Mouse (Mus musculus): ENCODE results near the gene Cd207.
"Not testable (repeated sequence)": the region's sequence is repeated elsewhere in the genome, so short reads cannot be mapped to it uniquely, and the experiment has no call there.

Cd207 gene

DNA sequence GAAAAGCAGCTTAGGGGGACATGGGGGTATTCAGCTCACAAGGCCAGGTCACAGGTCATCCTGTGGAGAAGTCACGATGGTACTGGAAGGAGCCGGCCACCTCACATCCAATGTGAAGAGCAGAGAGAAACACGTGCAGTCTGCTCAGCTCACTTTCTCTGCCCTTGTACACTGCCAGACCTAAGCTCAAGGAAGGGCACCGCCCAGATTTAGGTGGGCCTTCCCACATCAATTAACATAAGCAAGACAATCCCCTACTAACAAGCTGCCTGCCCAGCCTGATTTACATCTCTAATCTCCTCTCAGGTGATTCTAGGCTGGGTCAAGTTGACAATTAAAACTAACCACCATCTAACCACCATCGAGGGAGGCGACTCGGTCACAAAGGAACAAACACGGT, 20.3 kb upstream of the Cd207 start:
- DNase-seq (ENCODE audit: low read depth, low spot score) = no peak

DNA sequence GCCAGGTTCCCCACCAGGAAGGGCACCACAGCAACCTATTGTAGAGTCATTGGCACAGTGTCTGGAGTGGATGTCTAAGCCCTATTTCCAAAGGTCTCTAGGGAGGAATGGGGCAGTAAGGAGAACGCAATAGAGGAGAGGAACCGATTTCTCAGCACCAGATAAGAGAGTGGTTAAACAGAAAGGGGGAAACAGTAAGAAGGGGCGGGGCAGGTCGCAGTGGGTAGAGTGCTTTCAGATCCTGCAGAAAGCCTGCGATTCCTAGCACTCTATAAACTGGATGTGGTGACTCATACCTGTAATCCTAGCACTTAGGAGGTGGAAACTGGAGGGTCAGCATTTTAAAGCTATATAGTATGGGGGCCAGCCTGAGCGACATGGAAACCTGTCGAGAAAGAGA, 19.0 kb upstream of the Cd207 start:
- no peak for DNase-seq (ENCODE audit: low read depth, low spot score)

GRCm38 (mm10) chr6:83695731-83696130, 18.1 kb upstream of the Cd207 start:
- no peak for DNase-seq (ENCODE audit: low read depth, low spot score)

- no peak for DNase-seq (ENCODE audit: low read depth, low spot score)
Measured at GRCm38 (mm10) chr6:83693835-83694234, 16.2 kb upstream of the Cd207 start.

GRCm38 (mm10) chr6:83692962-83693361, 15.3 kb upstream of the Cd207 start:
- no peak for DNase-seq (ENCODE audit: low read depth, low spot score)

- DNase-seq (ENCODE audit: low read depth, low spot score) = no peak
Measured at GRCm38 (mm10) chr6:83690936-83691335, 13.3 kb upstream of the Cd207 start.

GRCm38 (mm10) chr6:83690277-83690676, 12.6 kb upstream of the Cd207 start:
- DNase-seq (ENCODE audit: low read depth, low spot score) = no peak

DNA sequence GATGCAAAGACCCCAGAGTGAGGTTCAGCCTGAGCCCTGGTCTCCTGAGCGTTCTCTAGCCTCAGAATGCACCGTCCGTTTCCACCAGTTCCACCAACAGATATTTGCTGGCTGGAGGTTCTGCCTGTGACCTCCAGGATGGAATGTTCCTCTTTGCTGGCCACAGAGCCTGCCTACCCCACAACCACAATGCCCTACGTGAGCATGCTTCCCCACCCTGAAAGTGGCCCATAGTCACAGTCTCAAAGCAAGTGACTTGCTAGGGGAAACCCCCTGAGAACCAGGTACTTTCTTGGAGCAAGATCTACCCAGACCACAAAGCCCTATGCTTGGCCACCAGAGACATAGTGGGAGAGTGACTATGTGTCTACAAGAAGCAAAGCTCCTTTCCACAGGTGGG, 11.7 kb upstream of the Cd207 start:
- DNase-seq (ENCODE audit: low read depth, low spot score) = no peak

DNA sequence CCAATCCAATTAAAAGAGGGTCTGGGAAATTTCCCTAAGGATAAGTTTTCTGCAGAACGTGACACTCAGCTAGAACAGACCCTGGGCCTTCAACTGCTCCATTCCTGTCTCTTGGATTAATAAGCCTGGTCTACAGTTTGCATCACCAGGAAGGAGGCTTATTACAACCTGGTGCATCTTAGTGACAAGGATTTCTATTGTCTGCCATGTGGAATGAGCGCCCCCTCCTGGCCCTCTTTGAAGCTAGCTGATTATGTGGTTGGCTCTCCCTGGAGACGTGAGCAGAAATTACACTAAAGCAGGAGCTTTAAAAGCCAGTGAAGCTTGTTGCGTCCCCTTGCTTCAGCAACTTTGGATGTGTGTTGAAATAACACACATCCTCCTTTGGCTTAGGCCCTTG, 4.3 kb downstream of the Cd207 start:
- peak; percentile 48 for DNase-seq (ENCODE audit: low read depth, low spot score)

DNA sequence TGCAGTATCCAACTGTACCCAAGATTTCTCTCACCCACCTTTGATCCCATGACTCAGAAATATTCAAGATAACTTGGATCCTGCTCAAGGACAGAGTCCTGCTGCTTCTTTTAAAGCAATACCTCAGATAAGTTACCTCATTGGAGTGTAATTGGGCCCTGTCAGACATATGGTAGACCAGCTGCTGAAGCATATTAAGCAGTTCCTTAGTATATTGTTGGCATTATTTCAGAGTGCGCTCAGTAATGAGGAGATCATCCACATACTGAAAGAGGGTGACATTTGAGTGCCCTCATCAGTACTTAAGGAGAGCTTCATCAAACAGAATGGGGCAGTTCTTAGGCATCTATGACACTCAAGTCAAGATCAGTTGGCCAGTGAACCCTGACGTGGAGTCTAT, 12.6 kb downstream of the Cd207 start:
- DNase-seq (ENCODE audit: low read depth, low spot score) = no peak

- DNase-seq (ENCODE audit: low read depth, low spot score) = no peak
Measured at GRCm38 (mm10) chr6:83660821-83661220, 16.8 kb downstream of the Cd207 start.

- DNase-seq (ENCODE audit: low read depth, low spot score) = no peak
Measured at GRCm38 (mm10) chr6:83656087-83656486, 21.6 kb downstream of the Cd207 start, which contains the start of gene Clec4f. Gene Clec4f, minus strand, starts transcription at chr6:83656187.

GRCm38 (mm10) chr6:83646715-83647114, 30.9 kb downstream of the Cd207 start:
- no peak for DNase-seq (ENCODE audit: low read depth, low spot score)

- no peak for DNase-seq (ENCODE audit: low read depth, low spot score)
Measured at GRCm38 (mm10) chr6:83635329-83635728, 42.3 kb downstream of the Cd207 start.

GRCm38 (mm10) chr6:83634631-83635030, 43.0 kb downstream of the Cd207 start:
- DNase-seq (ENCODE audit: low read depth, low spot score) = not testable (repeated sequence)

- not testable (repeated sequence) for DNase-seq (ENCODE audit: low read depth, low spot score)
Measured at GRCm38 (mm10) chr6:83634106-83634505, 43.6 kb downstream of the Cd207 start.

GRCm38 (mm10) chr6:83631815-83632214, 45.8 kb downstream of the Cd207 start:
- DNase-seq (ENCODE audit: low read depth, low spot score) = no peak

GRCm38 (mm10) chr6:83626781-83627180, 50.9 kb downstream of the Cd207 start:
- no peak for DNase-seq (ENCODE audit: low read depth, low spot score)

All from WW6 (cell line).